Mouse (Mus musculus) heart, postnatal 0 days (tissue): ENCODE measurements around the gene Manf. TPM values are rescaled to one million over a fixed set of nuclear protein-coding genes. Genes with fewer than 3 reads are reported as not detected.

ENCODE experiments used
- ATAC-seq: fragments of 200-750 bp; cut with Nextera tagmentation; 2 replicates; pipeline ENCODE4 v1.8.0; 2017; ENCODE audit warnings: low read depth, moderate number of reproducible peaks, moderate library complexity; ENCODE audit not compliant: insufficient read depth
- DNase-seq: peaks from one replicate; pipeline ENCODE4 v3.0.0-alpha.2; 2016; ENCODE audit warnings: low spot score
- H3K27ac ChIP-seq: fragments of 300-500 bp; sonication (generic); 2 replicates; pipeline ENCODE4 v1.5.1; 2014; ENCODE audit warnings: low read depth, mild to moderate bottlenecking
- H3K27me3 ChIP-seq: fragments of 300-500 bp; sonication (generic); 2 replicates; pipeline ENCODE4 v1.6.1; 2014; ENCODE audit warnings: low read length, mixed read lengths; ENCODE audit not compliant: control insufficient read depth, insufficient read depth
- H3K36me3 ChIP-seq: fragments of 300-500 bp; sonication (generic); replicated peaks from 2 replicates; pipeline ENCODE4 v1.6.1; 2014; ENCODE audit warnings: low read length, mixed read lengths; ENCODE audit not compliant: control insufficient read depth, insufficient read depth
- H3K4me1 ChIP-seq: fragments of 300-500 bp; sonication (generic); 2 replicates; pipeline ENCODE4 v1.6.1; 2014; ENCODE audit warnings: antibody characterized with exemption; ENCODE audit not compliant: control insufficient read depth, insufficient read depth
- H3K4me2 ChIP-seq: fragments of 300-500 bp; sonication (generic); 2 replicates; pipeline ENCODE4 v1.6.1; 2014; ENCODE audit warnings: low read depth, mild to moderate bottlenecking, low read length, moderate library complexity
- H3K4me3 ChIP-seq: fragments of 300-500 bp; sonication (generic); 2 replicates; pipeline ENCODE4 v1.5.1; 2014; ENCODE audit warnings: low read depth, low read length
- H3K9ac ChIP-seq: fragments of 300-500 bp; sonication (generic); replicated peaks from 2 replicates; pipeline ENCODE4 v1.6.1; 2014; ENCODE audit warnings: low read depth, low read length, mixed read lengths
- H3K9me3 ChIP-seq: fragments of 300-500 bp; sonication (generic); replicated peaks from 2 replicates; pipeline ENCODE4 v1.6.1; 2016; ENCODE audit warnings: low read length; ENCODE audit not compliant: control insufficient read depth
- CTCF ChIP-seq: IDR thresholded peaks from 2 replicates; pipeline ENCODE4 v1.5.1; 2016; ENCODE audit warnings: antibody characterized with exemption, control low read depth, low read depth
- EP300 ChIP-seq: IDR thresholded peaks from 2 replicates; pipeline ENCODE4 v1.6.1; 2016; ENCODE audit warnings: antibody characterized with exemption, low read depth
- WGBS: fragments of 180-500 bp; shearing (Covaris S2); extraction: QIAGEN DNeasy Blood & Tissue Kit; methylation state at CpG from one replicate; pipeline ENCODE4 v1.1.7; 2014; 5-methylcytosine and 5-hydroxymethylcytosine counted together
- polyA plus RNA-seq: library from polyadenylated mRNA; unstranded; fragments of >200 nt; fragmentation: Nextera tagmentation; extraction: Ambion mirVana; gene quantifications from 2 replicates; pipeline ENCODE4 v1.2.1, GENCODE M21; 2015
- total RNA-seq: library from RNA; depleted of rRNA; stranded (reverse); fragments of >200 nt; gene quantifications from 2 replicates; pipeline ENCODE4 v1.2.3, GENCODE M21; 2014; ENCODE audit warnings: low replicate concordance

The Manf gene
- total and polyA plus RNA-seq, 2 experiments from 2014 or later, result 50.8 to 88.0 TPM

DNA sequence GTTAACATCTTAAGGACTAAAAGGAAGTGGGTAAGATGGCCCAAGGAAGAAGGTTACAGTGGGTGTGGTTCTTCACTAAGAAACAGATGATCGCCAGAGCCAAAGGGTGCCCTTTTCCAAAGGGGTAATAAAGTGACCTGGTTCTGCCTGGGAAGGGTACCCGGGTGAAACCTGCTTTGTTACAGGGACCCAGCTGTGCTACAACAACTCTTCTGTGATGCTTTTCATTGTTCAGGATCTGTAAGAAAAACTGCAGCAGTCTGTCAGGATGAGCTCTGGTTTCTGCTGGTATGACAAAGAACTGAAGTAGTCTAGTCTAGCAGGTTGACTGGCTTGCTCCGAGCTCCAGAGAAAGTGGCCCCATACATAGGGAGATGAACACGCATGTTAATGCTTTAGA is 9.6 kb downstream of the Manf start:
- WGBS, result 81% methylated on average over 4 of the region's 4 CpGs
- no peak for DNase-seq
- Histone ChIP-seq H3K36me3 (peaks cover 41% of the 10 kb centered on the region), H3K9ac (no peak overlapping the region), H3K27ac (no peak overlapping the region), H3K4me1 (peaks cover 27% of the 10 kb centered on the region), H3K9me3 (no peaks in the 10 kb centered on the region), H3K4me3 (no peak overlapping the region), H3K27me3 (no peaks in the 10 kb centered on the region), H3K4me2 (no peak overlapping the region)
- TF ChIP-seq EP300, result no peak
- TF ChIP-seq CTCF, result no peak
- ATAC-seq, result no peak

- Histone ChIP-seq H3K4me3 (no peak overlapping the region), H3K36me3 (peaks cover 47% of the 10 kb centered on the region), H3K4me1 (peaks cover 27% of the 10 kb centered on the region), H3K27me3 (no peaks in the 10 kb centered on the region), H3K4me2 (no peak overlapping the region), H3K27ac (no peak overlapping the region), H3K9ac (no peak overlapping the region), H3K9me3 (no peaks in the 10 kb centered on the region)
- no peak for TF ChIP-seq EP300
- no peak for TF ChIP-seq CTCF
- no peak for DNase-seq
- 55% methylated on average over 4 of the region's 4 CpGs for WGBS
- ATAC-seq, result no peak
These were observed 10.6 kb downstream of the Manf start for GRCm38 (mm10) chr9:106881071-106881755.

GRCm38 (mm10) chr9:106879471-106879870 is 12.3 kb downstream of the Manf start:
- 0 out of 2 replicates have a peak overlapping the region, but pooled peaks have one; percentile 25 for H3K9ac ChIP-seq
- peaks cover 65% of the 10 kb centered on the region for H3K36me3 ChIP-seq
- no peak overlapping the region for H3K27ac ChIP-seq

DNA sequence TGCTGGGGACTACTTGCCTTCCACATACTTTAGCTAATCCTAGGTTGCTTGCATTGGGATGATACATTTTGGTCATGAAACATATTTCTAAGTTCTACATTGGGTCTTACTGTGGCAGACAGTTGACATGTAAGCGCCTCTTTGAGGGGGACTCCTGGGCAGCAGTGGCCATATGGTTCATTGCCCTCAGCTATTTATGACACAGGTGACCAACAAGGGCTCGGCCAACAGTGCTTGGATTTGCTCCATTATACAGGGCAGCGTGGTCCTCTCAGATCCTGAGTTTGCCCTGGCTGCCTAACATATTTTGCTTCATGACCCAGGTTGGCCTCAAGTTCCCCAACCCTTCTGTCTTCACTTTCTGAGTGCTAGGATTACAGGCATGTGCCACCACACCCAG is 15.1 kb downstream of the Manf start:
- DNase-seq (no peak), ATAC-seq (no peak)
- H3K9me3 ChIP-seq, result no peaks in the 10 kb centered on the region
- H3K4me2 ChIP-seq, result no peak overlapping the region
- no peak overlapping the region for H3K9ac ChIP-seq
- H3K27me3 ChIP-seq, result no peaks in the 10 kb centered on the region
- H3K4me1 ChIP-seq, result no peaks in the 10 kb centered on the region
- no peak overlapping the region for H3K4me3 ChIP-seq
- TF ChIP-seq EP300 (no peak), CTCF (no peak)
- WGBS, result 83% methylated on average over 3 of the region's 3 CpGs
- H3K36me3 ChIP-seq, result peaks cover 70% of the 10 kb centered on the region
- H3K27ac ChIP-seq, result no peak overlapping the region

More at GRCm38 (mm10) chr9:106879471-106879870, 12.3 kb downstream of the Manf start:
- peaks cover 10% of the 10 kb centered on the region for H3K4me1 ChIP-seq
- no peak for DNase-seq
- no peaks in the 10 kb centered on the region for H3K27me3 ChIP-seq
- no peak overlapping the region for H3K4me2 ChIP-seq
- no peaks in the 10 kb centered on the region for H3K9me3 ChIP-seq
- H3K4me3 ChIP-seq, result no peak overlapping the region
- TF ChIP-seq CTCF (no peak), EP300 (no peak)
- no peak for ATAC-seq
- WGBS, result 68% methylated on average over 4 of the region's 4 CpGs

DNA sequence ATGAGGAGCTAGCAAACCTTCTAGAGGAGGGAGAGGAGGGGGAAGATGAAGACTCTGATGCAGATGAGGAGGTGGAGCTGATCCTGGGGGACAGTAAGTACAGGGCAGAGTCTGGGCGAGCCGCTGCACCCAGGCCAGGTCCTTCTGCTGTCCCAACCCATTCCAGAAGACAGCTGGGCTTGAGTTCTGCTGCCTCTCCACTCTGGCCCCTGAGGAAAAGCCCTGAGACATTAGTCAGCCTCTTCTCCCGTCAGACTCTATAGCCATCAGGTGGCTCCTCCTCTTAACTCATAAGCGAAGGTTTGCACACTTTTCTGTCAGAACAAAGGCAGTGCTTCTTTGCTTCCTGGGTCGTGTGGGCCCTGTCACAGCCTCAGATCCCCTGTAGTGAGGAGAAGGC is 17.6 kb downstream of the Manf start:
- WGBS, result 78% methylated on average over 5 of the region's 5 CpGs
- no peak for DNase-seq
- no peak overlapping the region for H3K9ac ChIP-seq

DNA sequence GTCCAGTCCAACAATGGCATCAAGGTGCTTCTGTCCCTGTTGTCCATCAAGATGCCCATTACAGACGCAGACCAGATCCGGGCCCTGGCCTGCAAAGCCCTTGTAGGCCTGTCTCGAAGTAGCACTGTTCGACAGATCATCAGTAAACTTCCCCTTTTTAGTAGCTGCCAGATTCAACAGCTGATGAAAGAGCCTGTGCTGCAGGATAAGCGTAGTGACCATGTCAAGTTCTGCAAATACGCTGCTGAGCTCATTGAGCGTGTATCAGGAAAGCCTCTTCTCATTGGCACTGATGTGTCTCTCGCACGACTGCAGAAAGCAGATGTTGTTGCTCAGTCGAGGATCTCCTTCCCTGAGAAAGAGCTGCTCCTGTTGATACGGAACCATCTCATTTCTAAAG is 33.7 kb downstream of the Manf start:
- ATAC-seq (no peak), DNase-seq (no peak)
- H3K4me3 ChIP-seq, result no peak overlapping the region
- TF ChIP-seq CTCF (no peak), EP300 (no peak)
- H3K36me3 ChIP-seq, result peaks cover 84% of the 10 kb centered on the region
- no peak overlapping the region for H3K4me2 ChIP-seq
- H3K27me3 ChIP-seq, result no peaks in the 10 kb centered on the region
- 86% methylated on average over 11 of the region's 11 CpGs for WGBS
- no peak overlapping the region for H3K9ac ChIP-seq
- H3K27ac ChIP-seq, result no peak overlapping the region
- H3K9me3 ChIP-seq, result no peaks in the 10 kb centered on the region
- H3K4me1 ChIP-seq, result no peaks in the 10 kb centered on the region

More for the DNA sequence above, 17.6 kb downstream of the Manf start:
- H3K9me3 ChIP-seq, result no peaks in the 10 kb centered on the region
- H3K4me1 ChIP-seq, result no peaks in the 10 kb centered on the region
- no peak for ATAC-seq
- no peak for TF ChIP-seq EP300
- no peak for TF ChIP-seq CTCF
- H3K27me3 ChIP-seq, result no peaks in the 10 kb centered on the region
- no peak overlapping the region for H3K4me3 ChIP-seq
- H3K36me3 ChIP-seq, result peaks cover 55% of the 10 kb centered on the region
- H3K27ac ChIP-seq, result no peak overlapping the region
- no peak overlapping the region for H3K4me2 ChIP-seq
